Mouse (Mus musculus): ENCODE data around the gene Vamp8. TPM values are rescaled to one million over a fixed set of nuclear protein-coding genes. Genes with fewer than 3 reads are reported as not detected.
A peak's percentile ranks its signal among the peaks of the same experiment; 100 is the strongest.

Gene Vamp8
- polyA plus RNA-seq, 1 experiment from 2014 or later = 137 TPM

DNA sequence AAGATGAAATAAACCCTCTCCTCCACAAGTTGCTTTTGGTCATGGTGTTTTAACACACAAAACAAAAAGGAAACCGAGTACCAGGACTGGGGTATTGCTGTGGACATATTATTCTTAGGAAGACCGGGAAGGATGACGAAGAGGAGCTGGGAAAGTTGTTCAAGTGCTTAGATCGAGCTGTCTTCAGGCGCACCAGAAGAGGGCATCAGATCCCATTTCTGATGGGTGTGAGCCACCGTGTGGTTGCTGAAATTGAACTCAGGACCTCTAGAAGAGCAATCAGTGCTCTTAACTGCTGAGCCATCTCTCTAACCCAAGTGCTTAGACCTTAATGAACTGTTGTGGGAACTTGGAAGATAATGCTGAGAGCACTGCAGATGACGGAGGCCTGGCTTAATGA, 26.5 kb downstream of the Vamp8 start:
- 45% methylated on average over 7 of the region's 7 CpGs for WGBS (ENCODE audit: insufficient replicate concordance)
- no peak for ATAC-seq (replicated peaks; ENCODE audit: insufficient number of reproducible peaks, low FRiP score, low TSS enrichment)

DNA sequence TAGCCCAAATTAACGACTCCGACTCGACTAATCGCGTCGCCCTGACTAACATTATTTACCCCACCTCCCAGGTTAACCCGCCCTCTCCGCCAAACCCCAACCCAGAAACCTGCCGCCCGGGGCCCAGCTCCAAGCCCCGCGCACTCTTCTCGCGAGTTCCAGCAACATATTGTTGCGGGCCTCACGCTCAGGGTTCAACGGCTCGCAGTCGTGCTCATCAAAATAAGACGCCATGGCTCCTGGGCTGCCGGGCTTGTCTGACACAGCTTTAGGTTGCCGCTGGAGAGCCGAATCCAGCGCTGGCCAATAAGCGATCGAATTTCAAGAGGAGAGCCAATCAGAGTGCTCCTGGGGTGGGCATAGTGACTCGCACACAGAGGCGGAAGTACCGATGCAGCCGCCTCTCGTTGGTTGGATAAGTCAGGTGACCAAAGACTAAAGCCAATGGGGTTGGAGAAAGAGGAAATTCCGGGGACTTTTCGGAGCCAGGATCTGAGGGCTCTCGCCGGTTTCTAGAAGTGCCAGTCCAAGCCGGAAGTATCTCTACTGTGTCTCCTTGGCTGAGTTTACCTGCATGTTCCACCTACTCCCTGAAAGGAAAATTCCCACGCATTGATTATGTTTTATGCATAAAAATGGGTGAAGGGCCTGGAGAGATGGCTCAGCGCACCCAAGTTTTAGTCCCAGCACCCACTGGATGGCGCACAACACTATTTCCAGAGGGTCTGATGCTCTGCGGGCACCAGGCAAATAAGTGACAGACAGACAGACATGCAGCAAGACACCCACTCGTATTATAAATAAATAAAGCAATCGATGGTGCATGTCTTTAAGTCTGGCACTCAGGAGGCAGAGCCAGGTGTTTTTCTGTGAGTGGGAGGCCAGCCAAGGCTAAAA, 28.1 kb downstream of the Vamp8 start:
- ATAC-seq (replicated peaks; ENCODE audit: insufficient number of reproducible peaks, low FRiP score, low TSS enrichment) = peak; percentile 96

More for the DNA sequence above, 26.5 kb downstream of the Vamp8 start:
- H3K27ac ChIP-seq (ENCODE audit: low read depth, low read length) = no peak overlapping the region
- no peak overlapping the region for H3K4me3 ChIP-seq (ENCODE audit: low read depth, low read length)
- H3K36me3 ChIP-seq (ENCODE audit: control insufficient read depth, insufficient read depth, low read length) = 0 out of 2 replicates have a peak, but pooled peaks cover 5% of the 10 kb centered on the region
- no peak overlapping the region for H3K9ac ChIP-seq (ENCODE audit: low read depth, low read length)
- H3K4me2 ChIP-seq = no peak overlapping the region
- no peaks in the 10 kb centered on the region for H3K27me3 ChIP-seq (ENCODE audit: control insufficient read depth, insufficient read depth, low read length)
- peaks cover 14% of the 10 kb centered on the region for H3K4me1 ChIP-seq (ENCODE audit: control insufficient read depth, insufficient read depth, low read length)
- no peaks in the 10 kb centered on the region for H3K9me3 ChIP-seq (replicated peaks; ENCODE audit: control insufficient read depth, low read length)

DNA sequence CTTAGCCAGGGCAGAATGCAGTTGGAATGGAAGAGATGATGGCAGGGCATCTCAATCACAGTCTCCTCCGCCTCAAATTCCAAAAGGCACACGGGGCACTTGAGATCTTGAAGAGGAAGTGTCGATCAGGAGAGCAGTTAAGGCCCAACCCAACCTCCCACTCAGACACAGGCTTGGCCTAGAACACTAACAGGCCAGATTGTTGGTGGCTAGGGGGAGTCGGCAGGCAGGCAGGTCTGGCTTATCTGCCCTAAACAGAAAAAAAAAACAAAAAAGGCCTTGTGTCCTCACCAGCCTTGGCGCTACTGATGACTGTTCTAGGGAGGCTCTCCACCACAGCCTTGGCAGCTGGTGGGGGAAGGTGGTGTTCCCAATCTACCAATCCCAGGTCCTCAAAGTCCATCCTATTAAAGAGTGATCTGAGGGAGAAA, 29.4 kb downstream of the Vamp8 start:
- no peak for ATAC-seq (replicated peaks; ENCODE audit: insufficient number of reproducible peaks, low FRiP score, low TSS enrichment)
- Histone ChIP-seq H3K9me3 (replicated peaks; ENCODE audit: control insufficient read depth, low read length) (no peaks in the 10 kb centered on the region), H3K27me3 (ENCODE audit: control insufficient read depth, insufficient read depth, low read length) (no peaks in the 10 kb centered on the region), H3K27ac (ENCODE audit: low read depth, low read length) (peak overlapping the region; percentile 29; the same call in 1 of the 2 replicates), H3K9ac (ENCODE audit: low read depth, low read length) (peak overlapping the region; percentile 82), H3K36me3 (ENCODE audit: control insufficient read depth, insufficient read depth, low read length) (peaks cover 11% of the 10 kb centered on the region; the same call in 1 of the 2 replicates), H3K4me2 (peak overlapping the region; percentile 89), H3K4me3 (ENCODE audit: low read depth, low read length) (peak overlapping the region; percentile 88), H3K4me1 (ENCODE audit: control insufficient read depth, insufficient read depth, low read length) (peaks cover 28% of the 10 kb centered on the region)
- WGBS (ENCODE audit: insufficient replicate concordance) = 23% methylated on average over 5 of the region's 5 CpGs

More for the DNA sequence above, 28.1 kb downstream of the Vamp8 start:
- WGBS (ENCODE audit: insufficient replicate concordance) = under 1% methylated on average over 42 of the region's 42 CpGs
- Histone ChIP-seq H3K27ac (ENCODE audit: low read depth, low read length) (peak overlapping the region; percentile 63), H3K9ac (ENCODE audit: low read depth, low read length) (peak overlapping the region; percentile 82), H3K9me3 (replicated peaks; ENCODE audit: control insufficient read depth, low read length) (no peaks in the 10 kb centered on the region), H3K4me3 (ENCODE audit: low read depth, low read length) (peak overlapping the region; percentile 88), H3K36me3 (ENCODE audit: control insufficient read depth, insufficient read depth, low read length) (peaks cover 11% of the 10 kb centered on the region; the same call in 1 of the 2 replicates), H3K4me1 (ENCODE audit: control insufficient read depth, insufficient read depth, low read length) (peaks cover 21% of the 10 kb centered on the region), H3K4me2 (peak overlapping the region; percentile 89), H3K27me3 (ENCODE audit: control insufficient read depth, insufficient read depth, low read length) (no peaks in the 10 kb centered on the region)

GRCm38 (mm10) chr6:72360599-72360935, 29.9 kb downstream of the Vamp8 start:
- Histone ChIP-seq H3K9me3 (replicated peaks; ENCODE audit: control insufficient read depth, low read length) (no peaks in the 10 kb centered on the region), H3K27ac (ENCODE audit: low read depth, low read length) (no peak overlapping the region), H3K4me1 (ENCODE audit: control insufficient read depth, insufficient read depth, low read length) (peaks cover 33% of the 10 kb centered on the region), H3K9ac (ENCODE audit: low read depth, low read length) (peak overlapping the region; percentile 34; the same call in 1 of the 2 replicates), H3K27me3 (ENCODE audit: control insufficient read depth, insufficient read depth, low read length) (no peaks in the 10 kb centered on the region), H3K4me3 (ENCODE audit: low read depth, low read length) (no peak overlapping the region), H3K4me2 (no peak overlapping the region), H3K36me3 (ENCODE audit: control insufficient read depth, insufficient read depth, low read length) (peaks cover 11% of the 10 kb centered on the region; the same call in 1 of the 2 replicates)
- WGBS (ENCODE audit: insufficient replicate concordance) = 73% methylated on average over 7 of the region's 7 CpGs
- no peak for ATAC-seq (replicated peaks; ENCODE audit: insufficient number of reproducible peaks, low FRiP score, low TSS enrichment)

GRCm38 (mm10) chr6:72359891-72360598, 30.5 kb downstream of the Vamp8 start:
- WGBS (ENCODE audit: insufficient replicate concordance) = 85% methylated on average over 11 of the region's 11 CpGs
- ATAC-seq (replicated peaks; ENCODE audit: insufficient number of reproducible peaks, low FRiP score, low TSS enrichment) = no peak
- Histone ChIP-seq H3K4me1 (ENCODE audit: control insufficient read depth, insufficient read depth, low read length) (peaks cover 34% of the 10 kb centered on the region), H3K9ac (ENCODE audit: low read depth, low read length) (0 out of 2 replicates have a peak overlapping the region, but pooled peaks have one; percentile 34), H3K4me2 (no peak overlapping the region), H3K27me3 (ENCODE audit: control insufficient read depth, insufficient read depth, low read length) (no peaks in the 10 kb centered on the region), H3K4me3 (ENCODE audit: low read depth, low read length) (no peak overlapping the region), H3K27ac (ENCODE audit: low read depth, low read length) (no peak overlapping the region), H3K9me3 (replicated peaks; ENCODE audit: control insufficient read depth, low read length) (no peaks in the 10 kb centered on the region), H3K36me3 (ENCODE audit: control insufficient read depth, insufficient read depth, low read length) (peaks cover 11% of the 10 kb centered on the region; the same call in 1 of the 2 replicates)

GRCm38 (mm10) chr6:72359343-72359742, 31.2 kb downstream of the Vamp8 start:
- Histone ChIP-seq H3K27me3 (ENCODE audit: control insufficient read depth, insufficient read depth, low read length) (no peaks in the 10 kb centered on the region), H3K4me1 (ENCODE audit: control insufficient read depth, insufficient read depth, low read length) (peaks cover 38% of the 10 kb centered on the region), H3K9me3 (replicated peaks; ENCODE audit: control insufficient read depth, low read length) (no peaks in the 10 kb centered on the region), H3K4me2 (no peak overlapping the region), H3K36me3 (ENCODE audit: control insufficient read depth, insufficient read depth, low read length) (peaks cover 11% of the 10 kb centered on the region; the same call in 1 of the 2 replicates), H3K27ac (ENCODE audit: low read depth, low read length) (no peak overlapping the region), H3K4me3 (ENCODE audit: low read depth, low read length) (no peak overlapping the region), H3K9ac (ENCODE audit: low read depth, low read length) (no peak overlapping the region)
- WGBS (ENCODE audit: insufficient replicate concordance) = 70% methylated on average over 2 of the region's 2 CpGs
- ATAC-seq (replicated peaks; ENCODE audit: insufficient number of reproducible peaks, low FRiP score, low TSS enrichment) = no peak

DNA sequence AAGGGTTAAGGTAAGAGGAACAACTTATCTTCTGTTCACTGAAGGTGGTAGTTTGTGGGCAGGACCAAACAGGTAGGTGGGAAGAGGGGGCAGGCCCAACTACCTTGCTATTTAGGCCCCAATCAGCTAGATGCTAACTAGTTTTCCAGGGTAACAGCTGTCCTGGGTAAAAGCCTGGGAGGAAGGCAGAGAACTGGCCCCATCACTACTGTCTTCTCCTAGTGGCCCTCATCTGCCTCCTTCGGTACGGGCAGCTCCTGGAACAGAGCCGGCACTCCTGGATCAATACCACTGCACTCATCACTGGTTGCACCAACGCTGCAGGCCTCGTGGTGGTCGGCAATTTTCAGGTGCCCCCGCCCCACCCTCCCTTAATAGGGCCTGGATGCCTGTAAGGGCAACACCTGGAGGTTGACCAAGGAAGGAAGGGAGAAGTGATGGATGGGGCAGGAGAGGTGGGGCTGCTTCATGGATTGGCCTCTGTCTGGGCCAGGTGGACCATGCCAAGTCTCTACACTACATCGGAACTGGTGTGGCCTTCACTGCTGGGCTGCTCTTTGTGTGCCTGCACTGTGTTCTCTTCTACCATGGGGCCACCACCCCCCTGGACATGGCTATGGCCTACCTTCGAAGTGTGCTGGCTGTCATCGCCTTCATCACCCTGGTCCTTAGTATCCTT, 32.3 kb downstream of the Vamp8 start:
- no peak overlapping the region for H3K4me2 ChIP-seq
- no peaks in the 10 kb centered on the region for H3K9me3 ChIP-seq (replicated peaks; ENCODE audit: control insufficient read depth, low read length)
- H3K9ac ChIP-seq (ENCODE audit: low read depth, low read length) = no peak overlapping the region
- H3K4me3 ChIP-seq (ENCODE audit: low read depth, low read length) = no peak overlapping the region
- H3K36me3 ChIP-seq (ENCODE audit: control insufficient read depth, insufficient read depth, low read length) = peaks cover 11% of the 10 kb centered on the region; the same call in 1 of the 2 replicates
- no peak for ATAC-seq (replicated peaks; ENCODE audit: insufficient number of reproducible peaks, low FRiP score, low TSS enrichment)
- H3K27ac ChIP-seq (ENCODE audit: low read depth, low read length) = 0 out of 2 replicates have a peak overlapping the region, but pooled peaks have one; percentile 15
- H3K4me1 ChIP-seq (ENCODE audit: control insufficient read depth, insufficient read depth, low read length) = peaks cover 38% of the 10 kb centered on the region
- WGBS (ENCODE audit: insufficient replicate concordance) = 84% methylated on average over 10 of the region's 10 CpGs
- H3K27me3 ChIP-seq (ENCODE audit: control insufficient read depth, insufficient read depth, low read length) = no peaks in the 10 kb centered on the region

All from heart, embryonic 11.5 days (tissue).